Mouse (Mus musculus): ENCODE results near the gene Atad2b. TPM values are rescaled to one million over a fixed set of nuclear protein-coding genes. Genes with fewer than 3 reads are reported as not detected.
A peak's percentile ranks its signal among the peaks of the same experiment; 100 is the strongest.

Gene Atad2b
- total and polyA plus RNA-seq, 3 experiments, result 6.9 to 10.3 (median 7.3) TPM

- Histone ChIP-seq H3K79me2 (replicated peaks; ENCODE audit: control insufficient read depth, extremely low read depth, insufficient read depth, poor library complexity, severe bottlenecking) (peaks cover 9% of the 10 kb centered on the region; the same call in 1 of the 2 replicates), H3K36me3 (replicated peaks in 1 of 2; ENCODE audit: control insufficient read depth in 1 of 2, insufficient read depth in 1 of 2, low read length in 1 of 2) (no peaks in the 10 kb centered on the region), H3K27ac (ENCODE audit: insufficient read depth, low read depth) (no peak overlapping the region), H3K4me1 (ENCODE audit: control insufficient read depth in 1 of 2, insufficient read depth in 2 of 2) (peaks cover 0 to 25% of the 10 kb centered on the region in 2 experiments; a peak in 2 of 4 replicates), H3K4me2 (ENCODE audit: insufficient read depth, low read depth, poor library complexity, severe bottlenecking) (no peak overlapping the region), H3K9ac (ENCODE audit: insufficient read depth, low read depth) (no peak overlapping the region), H3K27me3 (replicated peaks) (no peaks in the 10 kb centered on the region), H3K4me3 (replicated peaks in 1 of 3; ENCODE audit: low read depth in 2 of 3, low read length in 2 of 3, poor library complexity in 1 of 3) (no peak overlapping the region), H3K9me3 (replicated peaks; ENCODE audit: low read length) (peaks cover 2% of the 10 kb centered on the region)
- DNase-seq (ENCODE audit: extremely low read depth), result no peak
- in situ Hi-C loops (cut with MboI; ENCODE audit: low pct_ligation_motif_present, low pct_unique_long_range_greater_than_20kb, low sequenced_read_pairs) (loop anchor here (25.0 kb wide), 1 partner anchor 1353 kb away; the partner anchor contains the start of gene Dtnb), dilution Hi-C loops (cut with MboI; ENCODE audit: extremely low pct_ligation_motif_present, extremely low pct_unique_long_range_greater_than_20kb, low sequenced_read_pairs) (no loop called here)
- TF ChIP-seq GABPA (IDR thresholded peaks at IDR 0.05; ENCODE audit: insufficient replicate concordance, low read depth, low read length), result no peak
- no peak for TF ChIP-seq NRF1 (IDR thresholded peaks at IDR 0.05; ENCODE audit: low read depth, low read length)
- no peak for TF ChIP-seq JUND (conservative IDR thresholded peaks at IDR 0.05; ENCODE audit: low read depth, low read length)
- no peak for TF ChIP-seq ZKSCAN1 (IDR thresholded peaks at IDR 0.05; ENCODE audit: borderline replicate concordance, low read depth, low read length)
- TF ChIP-seq USF2 (conservative IDR thresholded peaks at IDR 0.05; ENCODE audit: low read depth, low read length), result no peak
- TF ChIP-seq POLR2A (IDR thresholded peaks at IDR 0.05; ENCODE audit: low read depth, low read length), result no peak
- TF ChIP-seq MYC (IDR thresholded peaks at IDR 0.05; ENCODE audit: low read depth, low read length), result no peak
- no peak for TF ChIP-seq JUN (IDR thresholded peaks at IDR 0.05; ENCODE audit: insufficient read depth, low read depth, low read length)
- no peak for TF ChIP-seq ZMIZ1 (IDR thresholded peaks at IDR 0.05; ENCODE audit: low read depth, low read length)
- no peak for TF ChIP-seq ELF1 (IDR thresholded peaks at IDR 0.05; ENCODE audit: low read depth, low read length)
- TF ChIP-seq ZNF384 (IDR thresholded peaks at IDR 0.05; ENCODE audit: low read depth, low read length), result no peak
- no peak for TF ChIP-seq RCOR1 (conservative IDR thresholded peaks at IDR 0.05; ENCODE audit: low read depth, low read length)
- no peak for TF ChIP-seq TBP (conservative IDR thresholded peaks at IDR 0.05; ENCODE audit: low read depth, low read length)
- no peak for TF ChIP-seq CTCF (conservative IDR thresholded peaks at IDR 0.05 in 1 of 2, IDR thresholded peaks at IDR 0.05 in 1 of 2; ENCODE audit: low read depth in 2 of 2, low read length in 2 of 2)
- no peak for TF ChIP-seq SMC3 (IDR thresholded peaks at IDR 0.05; ENCODE audit: low read depth, low read length)
- TF ChIP-seq USF1 (IDR thresholded peaks at IDR 0.05; ENCODE audit: low read depth, low read length), result no peak
- no peak for TF ChIP-seq MAZ (IDR thresholded peaks at IDR 0.05; ENCODE audit: low read depth, low read length)
Observed at GRCm38 (mm10) chr12:4914944-4915343, 2.2 kb upstream of the Atad2b start.

GRCm38 (mm10) chr12:4917805-4918591, 845 bp downstream of the Atad2b start:
- Histone ChIP-seq H3K4me1 (ENCODE audit: control insufficient read depth in 1 of 2, insufficient read depth in 2 of 2) (peaks cover 0 to 20% of the 10 kb centered on the region in 2 experiments; a peak in 2 of 4 replicates), H3K4me2 (ENCODE audit: insufficient read depth, low read depth, poor library complexity, severe bottlenecking) (peak overlapping the region; percentile 72), H3K36me3 (replicated peaks in 1 of 2; ENCODE audit: control insufficient read depth in 1 of 2, insufficient read depth in 1 of 2, low read length in 1 of 2) (no peaks in the 10 kb centered on the region), H3K9me3 (replicated peaks; ENCODE audit: low read length) (no peaks in the 10 kb centered on the region), H3K27ac (ENCODE audit: insufficient read depth, low read depth) (peak overlapping the region; percentile 61), H3K9ac (ENCODE audit: insufficient read depth, low read depth) (peak overlapping the region; percentile 79), H3K27me3 (replicated peaks) (no peaks in the 10 kb centered on the region), H3K79me2 (replicated peaks; ENCODE audit: control insufficient read depth, extremely low read depth, insufficient read depth, poor library complexity, severe bottlenecking) (peaks cover 22% of the 10 kb centered on the region; the same call in 1 of the 2 replicates), H3K4me3 (replicated peaks in 1 of 3; ENCODE audit: low read depth in 2 of 3, low read length in 2 of 3, poor library complexity in 1 of 3) (peak overlapping the region; percentile 67 to 83 (median 71))
- dilution Hi-C loops (cut with MboI; ENCODE audit: extremely low pct_ligation_motif_present, extremely low pct_unique_long_range_greater_than_20kb, low sequenced_read_pairs), result no loop called here
- DNase-seq (ENCODE audit: extremely low read depth), result peak; percentile 86
- in situ Hi-C loops (cut with MboI; ENCODE audit: low pct_ligation_motif_present, low pct_unique_long_range_greater_than_20kb, low sequenced_read_pairs), result loop anchor here (25.0 kb wide), 1 partner anchor 1356 kb away; the partner anchor contains the start of gene Dtnb
- TF ChIP-seq CHD2 (IDR thresholded peaks at IDR 0.05; ENCODE audit: low read length) (no peak), NRF1 (IDR thresholded peaks at IDR 0.05; ENCODE audit: low read depth, low read length) (no peak), BHLHE40 (IDR thresholded peaks at IDR 0.05; ENCODE audit: low read depth, low read length) (peak; percentile 77), MAFK (IDR thresholded peaks at IDR 0.05; ENCODE audit: insufficient replicate concordance, low read length) (peak; percentile 64; the same call in 1 of the 2 replicates), ETS1 (conservative IDR thresholded peaks at IDR 0.05; ENCODE audit: low read depth, low read length) (peak; percentile 56; the same call in 1 of the 2 replicates), RCOR1 (conservative IDR thresholded peaks at IDR 0.05; ENCODE audit: low read depth, low read length) (peak; percentile 67; the same call in 1 of the 2 replicates), GABPA (IDR thresholded peaks at IDR 0.05; ENCODE audit: insufficient replicate concordance, low read depth, low read length) (no peak), ZNF384 (IDR thresholded peaks at IDR 0.05; ENCODE audit: low read depth, low read length) (peak; percentile 20; the same call in 1 of the 2 replicates), MEF2A (IDR thresholded peaks at IDR 0.05; ENCODE audit: borderline replicate concordance, low read depth, low read length) (peak; percentile 70), JUND (conservative IDR thresholded peaks at IDR 0.05; ENCODE audit: low read depth, low read length) (no peak), ELF1 (IDR thresholded peaks at IDR 0.05; ENCODE audit: low read depth, low read length) (peak; percentile 71), ZC3H11A (IDR thresholded peaks at IDR 0.05; ENCODE audit: low read depth, low read length) (no peak), MXI1 (IDR thresholded peaks at IDR 0.05; ENCODE audit: low read depth, low read length) (peak; percentile 79), CHD1 (IDR thresholded peaks at IDR 0.05; ENCODE audit: low read depth, low read length) (no peak), HCFC1 (IDR thresholded peaks at IDR 0.05; ENCODE audit: low read depth, low read length) (0 out of 2 replicates have a peak, but pooled peaks have one; percentile 41), TBP (conservative IDR thresholded peaks at IDR 0.05; ENCODE audit: low read depth, low read length) (peak; percentile 81; the same call in 1 of the 2 replicates), E2F4 (IDR thresholded peaks at IDR 0.05; ENCODE audit: insufficient replicate concordance, low read depth, low read length) (0 out of 2 replicates have a peak, but pooled peaks have one; percentile 32), USF2 (conservative IDR thresholded peaks at IDR 0.05; ENCODE audit: low read depth, low read length) (no peak), ZKSCAN1 (IDR thresholded peaks at IDR 0.05; ENCODE audit: borderline replicate concordance, low read depth, low read length) (no peak), EP300 (IDR thresholded peaks at IDR 0.05; ENCODE audit: low read length) (peak; percentile 88), MAZ (IDR thresholded peaks at IDR 0.05; ENCODE audit: low read depth, low read length) (no peak)
